Mouse (Mus musculus) forebrain, embryonic 13.5 days (tissue): ENCODE data around the gene Gria4. TPM values are rescaled to one million over a fixed set of nuclear protein-coding genes. Genes with fewer than 3 reads are reported as not detected.

Experiments used
- ATAC-seq: fragments of 200-750 bp; cut with Nextera tagmentation; 2 replicates; pipeline ENCODE4 v1.8.0; 2017
- H3K27ac ChIP-seq: fragments of 300-500 bp; sonication (generic); 2 replicates; pipeline ENCODE4 v1.5.1; 2015; ENCODE audit warnings: inconsistent platforms, mild to moderate bottlenecking, moderate library complexity
- H3K27me3 ChIP-seq: fragments of 300-500 bp; sonication (generic); 2 replicates; pipeline ENCODE4 v1.6.1; 2015; ENCODE audit warnings: mild to moderate bottlenecking, inconsistent platforms
- H3K36me3 ChIP-seq: fragments of 300-500 bp; sonication (generic); 2 replicates; pipeline ENCODE4 v1.6.1; 2015; ENCODE audit warnings: mild to moderate bottlenecking, inconsistent platforms; ENCODE audit not compliant: poor library complexity, severe bottlenecking
- H3K4me1 ChIP-seq: fragments of 300-500 bp; sonication (generic); 2 replicates; pipeline ENCODE4 v1.6.1; 2015; ENCODE audit warnings: inconsistent platforms
- H3K4me2 ChIP-seq: fragments of 300-500 bp; sonication (generic); 2 replicates; pipeline ENCODE4 v1.6.1; 2015; ENCODE audit warnings: inconsistent platforms, mild to moderate bottlenecking, moderate library complexity
- H3K4me3 ChIP-seq: fragments of 300-500 bp; sonication (generic); 2 replicates; pipeline ENCODE4 v1.5.1; 2015; ENCODE audit warnings: mild to moderate bottlenecking, inconsistent platforms
- H3K9ac ChIP-seq: fragments of 300-500 bp; sonication (generic); 2 replicates; pipeline ENCODE4 v1.6.1; 2015; ENCODE audit warnings: mild to moderate bottlenecking, inconsistent platforms
- H3K9me3 ChIP-seq: fragments of 300-500 bp; sonication (generic); replicated peaks from 2 replicates; pipeline ENCODE4 v1.6.1; 2016; ENCODE audit warnings: inconsistent platforms
- WGBS: fragments of 180-500 bp; shearing (Covaris S2); methylation state at CpG from one replicate; pipeline ENCODE4 v1.1.7; 2015; 5-methylcytosine and 5-hydroxymethylcytosine counted together
- polyA plus RNA-seq: library from polyadenylated mRNA; unstranded; fragments of >200 nt; fragmentation: Nextera tagmentation; extraction: Ambion mirVana; gene quantifications from 2 replicates; pipeline ENCODE4 v1.2.1, GENCODE M21; 2015

The Gria4 gene
- polyA plus RNA-seq, 1 experiment from 2014 or later, result 13.3 TPM

- no peaks in the 10 kb centered on the region for H3K27me3 ChIP-seq
- no peak overlapping the region for H3K9ac ChIP-seq
- H3K27ac ChIP-seq, result no peak overlapping the region
- WGBS, result 88% methylated on average over 1 of the region's 1 CpGs
- H3K36me3 ChIP-seq, result no peaks in the 10 kb centered on the region
- H3K4me3 ChIP-seq, result no peak overlapping the region
- H3K9me3 ChIP-seq, result no peaks in the 10 kb centered on the region
- ATAC-seq, result no peak
- H3K4me1 ChIP-seq, result no peaks in the 10 kb centered on the region
- no peak overlapping the region for H3K4me2 ChIP-seq
These were observed 256.8 kb downstream of the Gria4 start for GRCm38 (mm10) chr9:4539218-4539617.

- Histone ChIP-seq H3K4me2 (no peak overlapping the region), H3K4me3 (no peak overlapping the region), H3K27me3 (no peaks in the 10 kb centered on the region), H3K9ac (no peak overlapping the region), H3K9me3 (no peaks in the 10 kb centered on the region), H3K27ac (no peak overlapping the region), H3K4me1 (no peaks in the 10 kb centered on the region), H3K36me3 (no peaks in the 10 kb centered on the region)
- peak; percentile 71 for ATAC-seq
- 93% methylated on average over 6 of the region's 6 CpGs for WGBS
These were observed 259.4 kb downstream of the Gria4 start for GRCm38 (mm10) chr9:4536514-4537150.

- no peaks in the 10 kb centered on the region for H3K27me3 ChIP-seq
- H3K27ac ChIP-seq, result no peak overlapping the region; the same call in 1 of the 2 replicates
- peak; percentile 85 for ATAC-seq
- WGBS, result 79% methylated on average over 1 of the region's 1 CpGs
- H3K9ac ChIP-seq, result no peak overlapping the region
- no peaks in the 10 kb centered on the region for H3K36me3 ChIP-seq
- peaks cover 6% of the 10 kb centered on the region; the same call in 1 of the 2 replicates for H3K4me1 ChIP-seq
- H3K4me3 ChIP-seq, result no peak overlapping the region
- H3K4me2 ChIP-seq, result no peak overlapping the region
- H3K9me3 ChIP-seq, result no peaks in the 10 kb centered on the region
These were observed 281.5 kb downstream of the Gria4 start for GRCm38 (mm10) chr9:4514563-4514885.

GRCm38 (mm10) chr9:4513796-4514562 is 282.1 kb downstream of the Gria4 start:
- 0 out of 2 replicates have a peak overlapping the region, but pooled peaks have one; percentile 8 for H3K27ac ChIP-seq
- H3K36me3 ChIP-seq, result no peaks in the 10 kb centered on the region
- peak; percentile 78 for ATAC-seq
- peaks cover 6% of the 10 kb centered on the region; the same call in 1 of the 2 replicates for H3K4me1 ChIP-seq
- no peaks in the 10 kb centered on the region for H3K9me3 ChIP-seq
- no peak overlapping the region for H3K9ac ChIP-seq
- no peak overlapping the region for H3K4me2 ChIP-seq
- H3K27me3 ChIP-seq, result no peaks in the 10 kb centered on the region
- H3K4me3 ChIP-seq, result no peak overlapping the region

GRCm38 (mm10) chr9:4506086-4506485 is 289.9 kb downstream of the Gria4 start:
- WGBS, result 95% methylated on average over 3 of the region's 3 CpGs
- ATAC-seq, result no peak
- Histone ChIP-seq H3K9me3 (no peaks in the 10 kb centered on the region), H3K4me2 (no peak overlapping the region), H3K36me3 (no peaks in the 10 kb centered on the region), H3K27ac (no peak overlapping the region), H3K4me3 (no peak overlapping the region), H3K4me1 (no peaks in the 10 kb centered on the region), H3K9ac (no peak overlapping the region), H3K27me3 (no peaks in the 10 kb centered on the region)

DNA sequence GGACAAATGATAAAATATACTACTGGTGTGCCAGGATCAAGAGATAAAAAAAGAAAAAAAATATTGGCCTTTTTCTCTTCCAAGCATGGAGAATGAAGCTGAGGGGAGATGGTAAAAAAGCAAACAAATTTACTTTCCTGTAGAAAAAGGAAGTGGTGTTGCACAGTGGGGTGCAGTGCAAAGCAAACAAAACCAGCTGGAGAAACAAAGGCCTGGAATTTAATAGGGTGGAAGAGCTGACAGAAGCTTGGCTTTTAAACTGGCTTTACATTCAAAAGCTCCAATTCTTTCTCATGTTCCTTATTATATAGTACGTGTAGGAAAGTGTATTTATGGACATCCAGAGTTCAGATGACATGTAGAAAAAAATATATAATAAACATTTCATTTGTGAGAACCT is 290.9 kb downstream of the Gria4 start:
- Histone ChIP-seq H3K4me3 (no peak overlapping the region), H3K4me2 (no peak overlapping the region), H3K4me1 (no peaks in the 10 kb centered on the region), H3K27ac (no peak overlapping the region), H3K36me3 (no peaks in the 10 kb centered on the region), H3K27me3 (no peaks in the 10 kb centered on the region), H3K9me3 (no peaks in the 10 kb centered on the region), H3K9ac (no peak overlapping the region)
- ATAC-seq, result no peak
- WGBS, result 8% methylated on average over 1 of the region's 1 CpGs

- H3K36me3 ChIP-seq, result no peaks in the 10 kb centered on the region
- WGBS, result 85% methylated on average over 2 of the region's 2 CpGs
- H3K9ac ChIP-seq, result no peak overlapping the region
- H3K27me3 ChIP-seq, result no peaks in the 10 kb centered on the region
- H3K4me2 ChIP-seq, result no peak overlapping the region
- H3K4me1 ChIP-seq, result no peaks in the 10 kb centered on the region
- ATAC-seq, result no peak
- 0 out of 2 replicates have a peak, but pooled peaks cover 3% of the 10 kb centered on the region for H3K9me3 ChIP-seq
- H3K4me3 ChIP-seq, result no peak overlapping the region
- H3K27ac ChIP-seq, result no peak overlapping the region
These were observed 309.6 kb downstream of the Gria4 start for GRCm38 (mm10) chr9:4486428-4486827.

DNA sequence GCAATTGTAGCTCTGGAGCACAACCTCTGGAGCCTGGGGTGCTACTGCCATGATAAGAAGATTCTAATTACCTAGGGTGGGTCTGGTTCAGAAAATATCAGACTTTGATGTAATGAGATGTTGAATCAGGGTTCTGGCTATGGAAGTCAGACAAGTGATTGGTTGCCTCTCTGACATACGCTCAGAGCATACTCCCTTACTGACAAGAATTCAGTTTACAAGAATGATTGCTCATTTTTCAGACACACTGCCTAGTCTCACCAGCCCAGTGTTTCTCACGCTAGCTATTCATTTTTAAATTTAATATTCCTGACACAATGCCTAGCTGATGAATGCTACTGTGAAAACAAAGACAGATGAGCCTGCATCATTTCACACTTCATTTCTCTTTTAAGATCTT is 311.5 kb downstream of the Gria4 start:
- H3K36me3 ChIP-seq, result no peaks in the 10 kb centered on the region
- no peak overlapping the region for H3K9ac ChIP-seq
- no peaks in the 10 kb centered on the region for H3K27me3 ChIP-seq
- no peak overlapping the region for H3K4me3 ChIP-seq
- H3K9me3 ChIP-seq, result 0 out of 2 replicates have a peak, but pooled peaks cover 3% of the 10 kb centered on the region
- no peak overlapping the region for H3K4me2 ChIP-seq
- no peak overlapping the region for H3K27ac ChIP-seq
- no peak for ATAC-seq
- WGBS, result 69% methylated on average over 2 of the region's 2 CpGs
- no peaks in the 10 kb centered on the region for H3K4me1 ChIP-seq

- no peaks in the 10 kb centered on the region for H3K9me3 ChIP-seq
- H3K27me3 ChIP-seq, result no peaks in the 10 kb centered on the region
- no peak overlapping the region for H3K27ac ChIP-seq
- no peak overlapping the region for H3K9ac ChIP-seq
- H3K4me2 ChIP-seq, result no peak overlapping the region
- H3K4me3 ChIP-seq, result no peak overlapping the region
- H3K4me1 ChIP-seq, result no peaks in the 10 kb centered on the region
- no peaks in the 10 kb centered on the region for H3K36me3 ChIP-seq
- 72% methylated on average over 2 of the region's 2 CpGs for WGBS
- no peak for ATAC-seq
These were observed 325.2 kb downstream of the Gria4 start for GRCm38 (mm10) chr9:4470791-4471190.

GRCm38 (mm10) chr9:4459456-4460070 is 336.5 kb downstream of the Gria4 start:
- Histone ChIP-seq H3K9ac (no peak overlapping the region), H3K27ac (no peak overlapping the region), H3K4me3 (no peak overlapping the region), H3K4me2 (no peak overlapping the region), H3K36me3 (0 out of 2 replicates have a peak, but pooled peaks cover 2% of the 10 kb centered on the region), H3K4me1 (no peaks in the 10 kb centered on the region), H3K27me3 (no peaks in the 10 kb centered on the region), H3K9me3 (no peaks in the 10 kb centered on the region)
- 65% methylated on average over 1 of the region's 1 CpGs for WGBS
- no peak for ATAC-seq

DNA sequence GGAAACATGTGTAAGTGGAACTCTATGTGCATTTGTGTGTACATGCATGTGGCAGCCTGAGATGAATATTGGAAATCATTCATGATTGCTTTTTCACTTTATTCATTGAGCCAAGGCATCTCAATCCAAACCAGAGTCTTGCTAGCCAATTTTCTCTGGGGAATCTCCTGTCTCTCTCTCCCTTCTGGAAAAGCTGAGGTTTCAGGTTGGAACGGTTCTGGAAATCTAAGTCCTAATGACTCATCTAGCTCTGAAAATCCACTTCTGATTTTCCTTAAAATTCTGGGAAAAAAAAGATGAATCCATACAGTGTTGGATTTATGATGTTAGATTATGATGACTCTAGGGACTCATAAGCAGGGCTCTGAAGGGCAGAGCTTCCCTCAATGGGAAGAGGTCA is 337.8 kb downstream of the Gria4 start:
- Histone ChIP-seq H3K9me3 (no peaks in the 10 kb centered on the region), H3K36me3 (0 out of 2 replicates have a peak, but pooled peaks cover 2% of the 10 kb centered on the region), H3K4me1 (no peaks in the 10 kb centered on the region), H3K27me3 (no peaks in the 10 kb centered on the region), H3K4me2 (no peak overlapping the region), H3K9ac (no peak overlapping the region), H3K27ac (no peak overlapping the region), H3K4me3 (no peak overlapping the region)
- 94% methylated on average over 1 of the region's 1 CpGs for WGBS
- ATAC-seq, result no peak

GRCm38 (mm10) chr9:4457644-4458043 is 338.4 kb downstream of the Gria4 start:
- Histone ChIP-seq H3K27ac (no peak overlapping the region), H3K27me3 (no peaks in the 10 kb centered on the region), H3K4me2 (no peak overlapping the region), H3K9ac (no peak overlapping the region), H3K4me3 (no peak overlapping the region), H3K36me3 (0 out of 2 replicates have a peak, but pooled peaks cover 2% of the 10 kb centered on the region), H3K9me3 (no peaks in the 10 kb centered on the region), H3K4me1 (no peaks in the 10 kb centered on the region)
- ATAC-seq, result no peak
- WGBS, result 93% methylated on average over 1 of the region's 1 CpGs
